In genomic region chr8:104640831-104641370, GRCm38 (mm10) we compare ENCODE assay signal across 8 mouse cellular contexts. TPM values are rescaled to one million over a fixed set of nuclear protein-coding genes. Genes with fewer than 3 reads are reported as not detected.
DNase-seq lines count a peak whose midpoint lies in the region; ATAC-seq and TF ChIP-seq lines count a peak whose summit lies in the region.

No protein-coding gene starts in this region.

- H3K4me1 ChIP-seq in lung, embryonic 14.5 days (ENCODE audit: insufficient read depth), result peaks cover 15% of the 10 kb centered on the region
- H3K4me1 ChIP-seq in embryonic facial prominence, embryonic 14.5 days (ENCODE audit: control insufficient read depth, insufficient read depth, low read length), result peaks cover 11% of the 10 kb centered on the region
- H3K4me1 ChIP-seq in hindbrain, embryonic 15.5 days (replicated peaks), result peaks cover 22% of the 10 kb centered on the region
- H3K4me1 ChIP-seq in midbrain, embryonic 12.5 days, result peaks cover 19% of the 10 kb centered on the region

- peak; percentile 12; the same call in 1 of the 2 replicates for ATAC-seq in lung, embryonic 14.5 days (ENCODE audit: insufficient read depth)
- ATAC-seq in embryonic facial prominence, embryonic 14.5 days (ENCODE audit: low read depth), result no peak
- peak; percentile 16; the same call in 1 of the 2 replicates for ATAC-seq in hindbrain, embryonic 15.5 days (ENCODE audit: low FRiP score, low read depth)
- no peak for ATAC-seq in midbrain, embryonic 12.5 days (ENCODE audit: low FRiP score, low read depth)

- intact Hi-C loops in left cerebral cortex, postnatal 25 days (cut with DNase I), result loop anchor here (2.0 to 5.0 kb wide), 2 partner anchors 38 to 581 kb away; no protein-coding TSS in a partner anchor

- H3K36me3 ChIP-seq in lung, embryonic 14.5 days (ENCODE audit: insufficient read depth), result peaks cover 12% of the 10 kb centered on the region; the same call in 1 of the 2 replicates
- peaks cover 26% of the 10 kb centered on the region for H3K36me3 ChIP-seq in embryonic facial prominence, embryonic 14.5 days (ENCODE audit: control insufficient read depth, insufficient read depth, low read length)
- H3K36me3 ChIP-seq in hindbrain, embryonic 15.5 days, result peaks cover 12% of the 10 kb centered on the region; the same call in 1 of the 2 replicates
- peaks cover 18% of the 10 kb centered on the region; the same call in 1 of the 2 replicates for H3K36me3 ChIP-seq in midbrain, embryonic 12.5 days

- H3K9ac ChIP-seq in lung, embryonic 14.5 days, result peak overlapping the region; percentile 80
- peak overlapping the region; percentile 82 for H3K9ac ChIP-seq in embryonic facial prominence, embryonic 14.5 days (ENCODE audit: low read depth, low read length)
- H3K9ac ChIP-seq in hindbrain, embryonic 15.5 days, result peak overlapping the region; percentile 74
- H3K9ac ChIP-seq in midbrain, embryonic 12.5 days (replicated peaks), result peak overlapping the region; percentile 88

- no peak for DNase-seq in lung, embryonic 14.5 days
- no peak for DNase-seq in lung, postnatal 36 days
- no peak for DNase-seq in embryonic facial prominence, embryonic 14.5 days (ENCODE audit: low spot score)
- DNase-seq in cerebellum, adult 11 months, result no peak
- DNase-seq in retina, postnatal 1 day, result no peak
- no peak for DNase-seq in left cerebral cortex, postnatal 25 days (ENCODE audit: low spot score in 2 of 2)

- WGBS in lung, embryonic 14.5 days, result 4% methylated on average over 25 of the region's 25 CpGs
- 8% methylated on average over 25 of the region's 25 CpGs for WGBS in embryonic facial prominence, embryonic 14.5 days
- 10% methylated on average over 25 of the region's 25 CpGs for WGBS in hindbrain, embryonic 15.5 days
- WGBS in midbrain, embryonic 12.5 days, result 15% methylated on average over 25 of the region's 25 CpGs

- H3K4me3 ChIP-seq in lung, embryonic 14.5 days (ENCODE audit: low read depth, low read length), result peak overlapping the region; percentile 85
- H3K4me3 ChIP-seq in embryonic facial prominence, embryonic 14.5 days (ENCODE audit: low read depth, low read length), result peak overlapping the region; percentile 88
- H3K4me3 ChIP-seq in hindbrain, embryonic 15.5 days, result peak overlapping the region; percentile 78
- peak overlapping the region; percentile 87 for H3K4me3 ChIP-seq in midbrain, embryonic 12.5 days

- TF ChIP-seq CTCF in lung, embryonic 14.5 days (IDR thresholded peaks at IDR 0.05; ENCODE audit: low read depth), result no peak

- H3K27me3 ChIP-seq in lung, embryonic 14.5 days (ENCODE audit: insufficient read depth, low read length), result no peaks in the 10 kb centered on the region
- H3K27me3 ChIP-seq in embryonic facial prominence, embryonic 14.5 days (replicated peaks; ENCODE audit: control insufficient read depth, insufficient read depth, low read length), result no peaks in the 10 kb centered on the region
- H3K27me3 ChIP-seq in hindbrain, embryonic 15.5 days, result no peaks in the 10 kb centered on the region
- no peaks in the 10 kb centered on the region for H3K27me3 ChIP-seq in midbrain, embryonic 12.5 days

- H3K27ac ChIP-seq in lung, embryonic 14.5 days (ENCODE audit: low read depth), result no peak overlapping the region
- H3K27ac ChIP-seq in embryonic facial prominence, embryonic 14.5 days (replicated peaks; ENCODE audit: low read depth, low read length), result no peak overlapping the region
- no peak overlapping the region for H3K27ac ChIP-seq in hindbrain, embryonic 15.5 days (replicated peaks)
- no peak overlapping the region for H3K27ac ChIP-seq in midbrain, embryonic 12.5 days (replicated peaks)

- peak overlapping the region; percentile 88 for H3K4me2 ChIP-seq in lung, embryonic 14.5 days
- peak overlapping the region; percentile 95 for H3K4me2 ChIP-seq in embryonic facial prominence, embryonic 14.5 days (ENCODE audit: low read depth, low read length)
- peak overlapping the region; percentile 75 for H3K4me2 ChIP-seq in hindbrain, embryonic 15.5 days
- H3K4me2 ChIP-seq in midbrain, embryonic 12.5 days (replicated peaks), result peak overlapping the region; percentile 92

- H3K9me3 ChIP-seq in lung, embryonic 14.5 days (ENCODE audit: low read depth, low read length), result no peaks in the 10 kb centered on the region
- no peaks in the 10 kb centered on the region for H3K9me3 ChIP-seq in embryonic facial prominence, embryonic 14.5 days (ENCODE audit: control insufficient read depth, low read length)
- H3K9me3 ChIP-seq in hindbrain, embryonic 15.5 days, result no peaks in the 10 kb centered on the region
- H3K9me3 ChIP-seq in midbrain, embryonic 12.5 days, result no peaks in the 10 kb centered on the region

RNA-seq across cellular contexts. Expression of gene Ciao2b, which starts 0.9 kb away (rescaled TPM):
- 88.3 and 88.4 TPM in 2 replicates for polyA plus RNA-seq in lung, embryonic 14.5 days (2014; fragmentation: Nextera tagmentation; extraction: Ambion mirVana)
- polyA plus RNA-seq in embryonic facial prominence, embryonic 14.5 days (2014; fragmentation: Nextera tagmentation; extraction: Ambion mirVana), result 81.3 and 87.9 TPM in 2 replicates
- 125 and 131 TPM in 2 replicates for polyA plus RNA-seq in hindbrain, embryonic 15.5 days (2015; fragmentation: Nextera tagmentation; extraction: Ambion mirVana)
- polyA plus RNA-seq in midbrain, embryonic 12.5 days (2016; fragmentation: Nextera tagmentation; extraction: Ambion mirVana), result 107 and 108 TPM in 2 replicates
- 10 to 100 TPM; 33.1 to 33.5 TPM for total RNA-seq in left cerebral cortex, postnatal 25 days (2021)

RNA-seq across cellular contexts. Expression of gene Rrad, which starts 9.8 kb away (rescaled TPM):
- polyA plus RNA-seq in lung, embryonic 14.5 days (2014; fragmentation: Nextera tagmentation; extraction: Ambion mirVana), result 10.1 and 14.1 TPM in 2 replicates
- polyA plus RNA-seq in embryonic facial prominence, embryonic 14.5 days (2014; fragmentation: Nextera tagmentation; extraction: Ambion mirVana), result 40.5 and 54.7 TPM in 2 replicates
- 3.0 and 3.9 TPM in 2 replicates for polyA plus RNA-seq in hindbrain, embryonic 15.5 days (2015; fragmentation: Nextera tagmentation; extraction: Ambion mirVana)
- 1.9 and 2.8 TPM in 2 replicates for polyA plus RNA-seq in midbrain, embryonic 12.5 days (2016; fragmentation: Nextera tagmentation; extraction: Ambion mirVana)
- total RNA-seq in left cerebral cortex, postnatal 25 days (2021), result 1 to 10 TPM; 3.4 to 3.9 TPM

RNA-seq across cellular contexts. Expression of gene Cdh16, which starts 16.7 kb away (rescaled TPM):
- 32.2 and 33.7 TPM in 2 replicates for polyA plus RNA-seq in lung, embryonic 14.5 days (2014; fragmentation: Nextera tagmentation; extraction: Ambion mirVana)
- 1.9 and 2.1 TPM in 2 replicates for polyA plus RNA-seq in embryonic facial prominence, embryonic 14.5 days (2014; fragmentation: Nextera tagmentation; extraction: Ambion mirVana)
- not detected in 2 replicates for polyA plus RNA-seq in hindbrain, embryonic 15.5 days (2015; fragmentation: Nextera tagmentation; extraction: Ambion mirVana)
- not detected in 2 replicates for polyA plus RNA-seq in midbrain, embryonic 12.5 days (2016; fragmentation: Nextera tagmentation; extraction: Ambion mirVana)
- not detected for total RNA-seq in left cerebral cortex, postnatal 25 days (2021)

RNA-seq across cellular contexts. Expression of gene Pdp2, which starts 49.6 kb away (rescaled TPM):
- 10.3 and 11.0 TPM in 2 replicates for polyA plus RNA-seq in lung, embryonic 14.5 days (2014; fragmentation: Nextera tagmentation; extraction: Ambion mirVana)
- 8.1 and 8.2 TPM in 2 replicates for polyA plus RNA-seq in embryonic facial prominence, embryonic 14.5 days (2014; fragmentation: Nextera tagmentation; extraction: Ambion mirVana)
- polyA plus RNA-seq in hindbrain, embryonic 15.5 days (2015; fragmentation: Nextera tagmentation; extraction: Ambion mirVana), result 17.9 and 20.6 TPM in 2 replicates
- polyA plus RNA-seq in midbrain, embryonic 12.5 days (2016; fragmentation: Nextera tagmentation; extraction: Ambion mirVana), result 14.7 and 15.8 TPM in 2 replicates
- total RNA-seq in left cerebral cortex, postnatal 25 days (2021), result 1 to 10 TPM; 7.6 to 8.4 TPM

Comparison
In these comparisons a context has a peak if more than half of its experiments do, and no peak if none do; other contexts are left out.
1. ATAC-seq: peak in lung, embryonic 14.5 days (single experiment) and hindbrain, embryonic 15.5 days (single experiment); none in embryonic facial prominence, embryonic 14.5 days (single experiment) and midbrain, embryonic 12.5 days (single experiment).
2. RNA of gene Cdh16, which starts 16.7 kb away (polyA plus RNA-seq): 32.2 to 33.7 TPM in lung, embryonic 14.5 days; 1.9 to 2.1 TPM in embryonic facial prominence, embryonic 14.5 days, not detected in hindbrain, embryonic 15.5 days and not detected in midbrain, embryonic 12.5 days; every median in the first group is over 10 times any median in the second.
3. Peak in every context shown above with its lines, with median percentiles within 50 percentile points of each other: H3K4me2 ChIP-seq, H3K4me3 ChIP-seq and H3K9ac ChIP-seq.